Mouse (Mus musculus): Measurements from ENCODE around the gene Mup6.
"Not testable (repeated sequence)": the region's sequence is repeated elsewhere in the genome, so short reads cannot be mapped to it uniquely, and the experiment has no call there.

Mup6 gene

DNA sequence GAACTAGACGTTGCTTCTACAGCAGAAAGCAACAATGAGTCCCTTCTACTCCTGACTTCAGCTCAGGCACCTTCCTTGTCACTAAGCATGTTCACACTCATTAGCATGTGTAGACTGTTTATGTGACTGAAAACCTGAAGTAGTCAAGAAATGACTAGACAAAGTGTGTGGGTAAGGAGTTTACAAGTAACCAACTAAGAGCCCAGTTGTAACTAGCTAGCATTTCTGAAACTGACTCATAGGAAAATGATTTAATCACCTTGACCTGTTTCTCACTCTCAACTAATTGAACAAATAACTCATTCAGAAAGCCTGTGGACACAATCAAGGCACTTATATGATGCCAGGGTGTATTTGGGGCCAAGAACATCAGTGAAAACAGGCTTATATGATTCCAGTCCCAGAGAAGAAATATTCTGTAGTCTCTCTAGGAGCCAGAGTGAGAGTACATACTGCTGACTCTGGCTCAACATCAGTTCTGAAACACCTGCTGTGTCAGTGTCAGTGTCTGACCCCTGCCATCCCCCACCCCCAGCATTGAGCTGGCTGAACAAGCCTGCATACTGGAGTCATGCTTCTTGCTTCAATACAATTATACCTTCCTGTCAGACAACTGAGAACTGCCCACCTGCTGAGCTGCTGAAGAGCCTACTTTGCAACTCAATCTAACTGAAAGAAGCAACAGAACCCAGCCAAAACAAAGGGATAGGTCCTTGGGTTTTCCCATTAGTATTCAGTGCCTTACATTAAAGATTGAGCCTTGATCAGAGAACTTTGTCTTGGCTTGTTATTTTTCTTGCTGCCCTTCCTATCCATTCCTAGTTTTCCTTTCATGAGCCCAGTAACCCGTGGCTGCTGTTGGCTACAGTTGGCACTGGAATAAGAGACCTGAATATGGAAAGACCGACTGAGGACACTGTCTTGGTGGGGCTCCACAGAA lies at the start of gene Mup6:
Gene Mup6, plus strand, starts transcription at position 890 of the 940 bp plus-strand sequence.
- in situ Hi-C loops (cut with MboI; ENCODE audit: low pct_unique_long_range_greater_than_20kb in 1 of 2, low sequenced_read_pairs in 2 of 2, unreplicated experiment in 1 of 2), result no loop called here

DNA sequence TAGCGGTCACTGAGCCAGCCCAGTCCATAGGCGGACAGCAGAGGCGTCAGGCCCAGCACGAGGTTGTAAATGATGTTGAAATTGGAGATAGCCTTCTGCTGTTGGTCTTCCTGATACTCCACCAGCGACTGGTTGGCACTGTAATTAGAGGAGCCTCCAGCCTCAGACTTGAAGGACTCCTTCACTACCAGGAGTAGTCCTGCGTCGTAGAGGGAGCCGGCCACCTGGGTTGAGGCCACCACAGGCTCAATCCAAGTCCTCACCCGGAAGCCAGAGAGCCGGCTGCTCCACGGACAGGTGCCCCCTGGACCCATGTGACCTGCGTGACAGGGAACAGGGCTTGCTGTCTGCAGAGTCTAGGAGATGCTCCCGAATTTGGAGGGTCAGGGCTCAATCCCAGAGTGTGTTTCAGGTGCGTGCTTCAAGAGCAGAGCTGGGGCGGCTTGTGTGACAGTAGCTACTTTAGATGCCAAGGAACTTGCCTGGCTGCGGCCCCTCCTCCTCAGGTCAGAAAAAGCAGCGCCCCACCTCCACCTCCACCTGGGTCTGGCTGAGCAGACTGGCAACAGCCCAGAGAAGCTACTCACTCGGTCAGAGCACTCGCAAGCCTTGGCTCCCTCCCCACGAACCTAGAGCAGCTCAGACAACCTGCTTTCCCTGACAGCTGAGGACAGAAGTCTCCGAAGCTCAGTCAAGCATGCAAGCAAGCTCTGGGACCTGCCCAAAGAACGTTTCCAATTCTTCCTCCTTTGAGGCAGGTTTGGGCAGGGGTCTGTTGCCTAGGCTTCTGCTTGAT lies 49.3 kb upstream of the Mup6 start, which contains the start of gene Slc46a2:
Gene Slc46a2, minus strand, starts transcription at position 449 of the 796 bp plus-strand sequence.
- in situ Hi-C loops (cut with MboI; ENCODE audit: low pct_unique_long_range_greater_than_20kb in 1 of 2, low sequenced_read_pairs in 2 of 2, unreplicated experiment in 1 of 2), result no loop called here

DNA sequence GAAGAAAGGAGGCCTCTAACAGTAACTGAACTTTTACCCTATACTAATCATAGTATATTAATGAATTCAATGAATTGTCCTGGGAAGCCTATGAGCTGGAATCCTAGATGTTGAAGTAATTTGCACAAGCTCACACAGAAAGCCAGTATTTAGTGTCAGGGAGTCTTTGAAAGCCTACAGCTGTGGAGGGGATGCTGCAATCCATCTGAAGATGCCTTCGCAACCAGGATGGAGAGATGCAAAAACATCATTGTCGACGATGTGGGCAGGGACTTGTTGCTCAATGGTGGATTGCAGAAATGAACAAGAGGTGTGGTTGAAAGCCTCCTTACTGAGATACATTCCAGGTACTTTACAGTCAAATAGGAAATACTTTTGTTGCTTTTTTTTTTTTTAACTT lies 46.1 kb upstream of the Mup6 start:
- in situ Hi-C loops (cut with MboI; ENCODE audit: low pct_unique_long_range_greater_than_20kb in 1 of 2, low sequenced_read_pairs in 2 of 2, unreplicated experiment in 1 of 2), result no loop called here

DNA sequence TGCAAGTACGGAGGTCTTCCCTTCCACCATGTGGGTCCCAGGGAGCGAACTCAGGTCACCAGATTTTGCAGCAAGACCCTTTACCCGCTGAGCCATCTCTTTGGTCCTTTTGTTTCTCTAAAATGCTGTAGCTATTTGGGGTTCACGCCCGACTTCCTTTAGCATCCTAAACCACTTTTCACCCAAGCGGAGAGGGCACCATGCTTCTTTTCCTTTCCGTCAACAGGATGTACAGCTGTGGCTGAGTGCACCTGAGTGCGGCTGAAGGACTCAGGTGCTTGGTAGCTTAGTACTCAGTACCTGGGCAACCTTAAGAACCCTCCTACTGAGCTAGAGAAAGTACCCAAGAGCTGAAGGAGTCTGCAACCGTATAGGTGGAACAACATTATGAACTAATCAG lies 39.0 kb upstream of the Mup6 start:
- in situ Hi-C loops (cut with MboI; ENCODE audit: low pct_unique_long_range_greater_than_20kb in 1 of 2, low sequenced_read_pairs in 2 of 2, unreplicated experiment in 1 of 2), result no loop called here

DNA sequence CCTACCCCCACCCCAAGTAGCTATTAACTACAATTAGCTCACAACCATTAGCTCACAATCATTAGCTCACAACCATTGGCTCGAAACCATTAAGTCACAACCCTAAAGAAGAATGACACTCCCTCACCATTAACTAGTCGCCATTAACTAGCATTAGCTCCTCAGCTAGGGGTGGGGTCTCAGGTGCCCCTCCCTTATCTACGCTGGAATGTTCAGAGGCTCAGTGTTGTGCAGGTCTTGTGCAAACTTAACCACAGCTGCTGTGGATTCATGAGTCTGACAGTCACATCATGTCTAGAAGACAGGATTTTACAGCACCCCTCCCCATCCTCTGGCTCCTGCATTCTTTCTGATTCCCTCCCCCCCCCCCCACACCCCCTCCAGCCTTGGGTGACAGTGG lies 36.4 kb upstream of the Mup6 start:
- in situ Hi-C loops (cut with MboI; ENCODE audit: low pct_unique_long_range_greater_than_20kb in 1 of 2, low sequenced_read_pairs in 2 of 2, unreplicated experiment in 1 of 2), result no loop called here

DNA sequence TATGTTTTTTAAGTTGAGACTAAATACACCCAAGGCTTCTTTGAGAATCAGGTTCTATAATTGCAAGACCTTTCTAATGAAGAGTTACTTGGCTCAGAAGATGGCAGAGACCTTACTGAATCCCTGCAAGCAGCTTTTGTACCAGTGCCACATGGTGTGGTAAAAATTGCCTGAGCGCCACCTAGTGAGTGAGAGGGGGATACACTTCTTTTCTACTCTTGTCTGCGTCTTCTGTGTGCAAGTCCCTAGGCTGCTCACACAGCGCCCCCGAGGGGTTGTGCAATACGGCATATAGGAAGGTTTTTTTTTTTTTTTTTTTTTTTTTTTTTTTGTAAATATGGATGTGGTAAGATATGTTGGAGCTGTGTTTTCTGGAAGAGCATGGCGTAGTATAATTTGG lies 35.7 kb upstream of the Mup6 start:
- in situ Hi-C loops (cut with MboI; ENCODE audit: low pct_unique_long_range_greater_than_20kb in 1 of 2, low sequenced_read_pairs in 2 of 2, unreplicated experiment in 1 of 2), result no loop called here

DNA sequence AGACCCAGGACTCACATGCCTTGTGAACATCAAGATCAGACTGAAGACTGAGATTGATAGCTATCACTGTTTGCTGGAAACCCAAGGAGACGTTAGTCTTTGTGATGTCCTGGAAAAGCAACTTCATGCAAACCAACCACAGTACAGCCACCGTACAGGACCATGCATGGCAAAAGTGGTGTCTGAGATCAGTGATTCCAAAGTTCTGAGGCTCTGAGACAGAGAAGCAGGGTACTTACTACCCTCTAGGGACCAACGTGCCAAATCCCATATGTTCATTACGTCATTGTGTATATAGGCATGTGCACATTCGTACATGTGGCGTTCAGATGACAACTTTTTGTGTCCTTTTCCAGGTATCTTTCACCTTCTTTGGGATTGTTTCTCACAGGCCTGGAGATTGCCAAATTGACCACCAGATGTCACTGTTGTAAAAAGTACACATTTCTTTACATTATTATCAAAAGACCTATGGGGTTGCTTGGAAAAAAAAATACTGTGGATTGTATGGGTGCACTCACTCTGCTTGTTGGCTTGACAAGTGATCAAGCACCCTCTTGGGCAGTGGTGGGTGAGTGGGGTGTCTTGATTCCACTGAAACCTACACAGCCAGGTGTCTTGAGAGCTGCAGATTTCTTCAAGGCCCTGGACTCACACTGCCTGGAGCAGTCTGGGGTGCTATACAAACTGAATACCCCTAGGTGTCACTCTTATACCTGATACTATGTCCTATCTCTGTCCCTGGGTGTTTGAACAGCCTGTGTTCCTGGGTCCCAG lies 31.4 kb upstream of the Mup6 start:
- in situ Hi-C loops (cut with MboI; ENCODE audit: low pct_unique_long_range_greater_than_20kb in 1 of 2, low sequenced_read_pairs in 2 of 2, unreplicated experiment in 1 of 2), result loop anchor here in 1 of 2 experiments (5.0 to 10.0 kb wide), 2 partner anchors 72 to 145 kb away; no protein-coding TSS in a partner anchor

DNA sequence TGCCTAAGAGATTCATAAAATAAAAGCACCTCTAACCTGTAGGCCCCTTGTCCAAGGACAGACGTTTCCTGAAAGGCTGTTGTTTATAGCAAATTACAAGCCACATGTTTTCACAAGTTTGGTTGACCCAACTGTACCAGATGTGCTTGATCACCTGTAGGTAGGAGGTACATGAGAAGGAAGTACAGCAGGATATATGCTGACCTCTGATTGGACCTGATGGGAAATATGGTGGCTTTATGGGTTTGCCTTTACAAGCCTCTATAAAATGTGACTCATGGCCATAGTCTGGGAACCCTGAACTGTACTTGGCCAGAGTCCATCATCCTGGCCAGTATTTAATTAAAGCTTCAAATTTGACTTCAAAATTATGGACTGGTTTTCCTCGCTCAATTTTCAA lies 26.6 kb upstream of the Mup6 start:
- in situ Hi-C loops (cut with MboI; ENCODE audit: low pct_unique_long_range_greater_than_20kb in 1 of 2, low sequenced_read_pairs in 2 of 2, unreplicated experiment in 1 of 2), result loop anchor here in 1 of 2 experiments (10.0 kb wide), 1 partner anchor 67 kb away; no protein-coding TSS in a partner anchor

DNA sequence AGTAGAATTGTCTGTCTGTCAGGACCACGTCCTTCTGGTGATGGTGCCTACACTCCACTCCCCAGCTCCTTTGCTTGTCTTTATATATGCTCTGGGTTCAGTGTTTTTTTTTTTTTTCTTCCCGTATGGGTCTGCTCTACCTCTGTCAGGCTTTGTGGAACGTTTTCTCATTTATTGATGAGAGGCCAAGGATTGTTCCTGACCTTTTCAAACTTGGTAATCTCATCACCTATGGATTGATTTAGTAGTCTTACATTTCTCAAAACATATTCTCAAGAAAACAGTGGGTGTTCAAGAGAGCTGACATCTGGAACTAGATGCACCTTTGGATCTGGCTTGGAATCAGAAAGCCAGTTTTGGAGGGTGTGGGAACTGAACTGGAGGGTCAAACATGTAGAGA lies 3.5 kb upstream of the Mup6 start, which contains the start of gene Mup4:
Gene Mup4, minus strand, starts transcription at position 101 of the 400 bp plus-strand sequence.
- in situ Hi-C loops (cut with MboI; ENCODE audit: low pct_unique_long_range_greater_than_20kb in 1 of 2, low sequenced_read_pairs in 2 of 2, unreplicated experiment in 1 of 2), result no loop called here

DNA sequence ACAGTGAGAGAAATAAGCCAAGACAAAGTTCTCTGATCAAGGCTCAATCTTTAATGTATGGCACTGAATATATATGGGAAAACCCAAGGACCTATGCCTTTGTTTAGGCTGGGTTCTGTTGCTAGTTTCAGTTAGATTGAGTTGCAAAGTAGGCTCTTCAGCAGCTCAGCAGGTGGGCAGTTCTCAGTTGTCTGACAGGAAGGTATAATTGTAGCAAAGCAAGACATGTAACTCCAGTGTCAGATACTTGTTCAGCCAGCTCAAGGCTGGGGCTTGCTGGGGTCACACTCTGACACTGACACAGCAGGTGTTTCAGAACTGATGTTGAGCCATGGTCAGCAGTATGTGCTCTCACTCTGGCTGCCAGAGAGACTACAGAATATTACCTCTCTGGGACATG lies 33.8 kb downstream of the Mup6 start:
- in situ Hi-C loops (cut with MboI; ENCODE audit: low pct_unique_long_range_greater_than_20kb in 1 of 2, low sequenced_read_pairs in 2 of 2, unreplicated experiment in 1 of 2), result not testable (repeated sequence)

DNA sequence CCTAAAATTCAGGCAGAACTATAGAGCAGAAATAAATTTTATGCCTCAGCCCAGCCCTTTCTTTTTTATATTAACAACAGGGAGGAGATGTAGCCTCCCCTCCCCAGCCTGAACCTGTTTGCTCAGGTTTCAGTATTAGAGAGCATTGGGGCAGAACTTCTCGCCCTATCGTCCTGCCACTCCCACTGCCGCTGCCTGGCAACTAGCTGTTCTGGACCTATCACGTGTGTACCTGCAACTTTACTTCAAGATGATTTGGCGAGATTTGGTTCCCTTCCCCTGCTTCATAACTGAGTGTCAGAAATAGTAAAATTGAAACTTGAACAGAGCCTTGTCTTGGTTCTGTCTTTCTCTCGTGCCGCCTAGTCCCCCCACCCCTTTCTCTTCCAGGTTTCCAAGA lies 56.0 kb downstream of the Mup6 start:
- in situ Hi-C loops (cut with MboI; ENCODE audit: low pct_unique_long_range_greater_than_20kb in 1 of 2, low sequenced_read_pairs in 2 of 2, unreplicated experiment in 1 of 2), result not testable (repeated sequence)

DNA sequence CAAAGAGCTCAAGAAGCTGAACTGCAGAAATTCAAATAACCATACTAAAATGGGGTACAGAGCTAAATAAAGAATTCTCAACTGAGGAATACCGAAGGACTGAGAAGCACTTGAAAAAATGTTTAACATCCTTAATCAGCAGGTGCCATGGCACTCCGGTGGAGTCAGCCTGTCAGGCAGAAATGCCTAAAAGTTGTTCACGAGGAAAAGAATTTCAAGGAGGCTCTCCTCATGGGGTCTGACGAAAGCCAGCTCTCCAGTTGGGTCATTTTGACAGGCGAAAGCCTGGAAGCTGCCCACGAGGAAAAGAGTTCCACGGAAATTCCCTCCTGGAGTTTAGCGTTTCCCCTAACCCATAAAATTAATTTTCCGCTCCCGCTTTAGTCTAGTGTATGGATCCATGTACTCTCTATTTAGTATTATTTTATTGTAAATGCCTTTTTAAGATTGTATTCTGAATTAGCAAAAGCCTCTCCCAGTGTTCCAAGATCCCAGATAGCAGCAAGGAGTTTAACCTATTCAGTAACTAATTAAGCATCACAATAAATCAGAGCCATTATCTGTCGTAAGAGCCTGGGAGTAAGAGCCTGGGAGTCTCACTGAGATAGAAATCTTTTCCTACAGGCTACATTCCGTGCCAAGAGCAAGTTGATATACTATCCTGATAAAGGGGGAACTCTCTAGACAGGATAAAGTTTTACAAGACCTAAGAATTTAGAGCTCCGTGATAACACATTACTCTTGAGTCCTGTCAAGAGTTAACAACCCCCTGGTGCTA lies 65.4 kb downstream of the Mup6 start:
- in situ Hi-C loops (cut with MboI; ENCODE audit: low pct_unique_long_range_greater_than_20kb in 1 of 2, low sequenced_read_pairs in 2 of 2, unreplicated experiment in 1 of 2), result not testable (repeated sequence)
